Comparison of ENCODE assay signal across 12 mouse cellular contexts in the genomic region with DNA sequence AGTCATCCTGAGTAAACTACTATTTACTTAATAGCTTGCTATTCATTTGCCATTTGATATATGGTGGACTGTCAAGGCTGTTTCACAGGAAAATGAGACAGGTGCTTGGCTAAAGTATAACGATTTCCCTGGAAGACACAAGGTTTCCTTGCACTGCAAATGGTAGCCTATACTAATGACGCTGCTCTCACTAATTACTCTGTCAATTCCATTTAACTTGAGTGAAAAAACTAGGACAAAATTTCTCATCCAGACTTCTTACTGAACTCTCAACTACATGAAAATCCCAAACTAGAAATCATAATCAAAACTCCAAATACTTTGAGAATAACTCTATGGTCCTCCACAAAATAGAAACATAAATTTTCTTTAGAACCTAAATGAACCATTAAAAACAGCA.
"Had no signal": no experiment of that assay in that cellular context is flagged by ENCODE, and none has a peak within 500 bp of the region (broad histone marks: within the 10 kb centered on the region; RNA-seq: fewer than 3 reads in every experiment).

No protein-coding gene starts in this region.

- DNase-seq: left cerebral cortex, postnatal 4 days; liver; liver, embryonic 13.5 days; liver, postnatal 0 days; lung, adult 18-20 months; lung, adult 2 months; lung, embryonic 14.5 days; lung, postnatal 10 days; lung, postnatal 14 days; lung, postnatal 36 days; lung, postnatal 4 days; midbrain, embryonic 14.5 days had no signal
